21 mouse cellular contexts compared by ENCODE assay signal in genomic region chr13:100063936-100064335, GRCm38 (mm10). TPM values are rescaled to one million over a fixed set of nuclear protein-coding genes. Genes with fewer than 3 reads are reported as not detected.
A peak's percentile ranks its signal among the peaks of the same experiment; 100 is the strongest.
DNase-seq lines count a peak whose midpoint lies in the region; ATAC-seq and TF ChIP-seq lines count a peak whose summit lies in the region.
"Had no signal": no experiment of that assay in that cellular context is flagged by ENCODE, and none has a peak within 500 bp of the region (broad histone marks: within the 10 kb centered on the region; RNA-seq: fewer than 3 reads in every experiment).

No protein-coding gene starts in this region.

- no peaks in the 10 kb centered on the region for H3K4me1 ChIP-seq in heart, embryonic 16.5 days (ENCODE audit: control insufficient read depth, insufficient read depth, low read length)
- no peaks in the 10 kb centered on the region for H3K4me1 ChIP-seq in heart, adult 2 months (ENCODE audit: control insufficient read depth, insufficient read depth, low read length)
- no peaks in the 10 kb centered on the region for H3K4me1 ChIP-seq in lung, embryonic 16.5 days (replicated peaks; ENCODE audit: control insufficient read depth, insufficient read depth, low read length)
- no peaks in the 10 kb centered on the region for H3K4me1 ChIP-seq in lung, postnatal 0 days (ENCODE audit: insufficient read depth, low read depth, low read length)
- H3K4me1 ChIP-seq: embryonic facial prominence, embryonic 15.5 days; forebrain, embryonic 10.5 days; hindbrain, embryonic 13.5 days had no signal

- no peak overlapping the region for H3K9ac ChIP-seq in heart, embryonic 16.5 days (ENCODE audit: low read length)
- H3K9ac ChIP-seq in heart, adult 2 months (ENCODE audit: low read depth, low read length): no peak overlapping the region
- H3K9ac ChIP-seq in lung, embryonic 16.5 days (ENCODE audit: low read length): no peak overlapping the region
- H3K9ac ChIP-seq in lung, postnatal 0 days (replicated peaks; ENCODE audit: low read depth): no peak overlapping the region
- H3K9ac ChIP-seq: embryonic facial prominence, embryonic 15.5 days; hindbrain, embryonic 13.5 days had no signal

- no peaks in the 10 kb centered on the region for H3K27me3 ChIP-seq in heart, embryonic 16.5 days (ENCODE audit: control insufficient read depth, insufficient read depth, low read length)
- no peaks in the 10 kb centered on the region for H3K27me3 ChIP-seq in heart, adult 2 months (ENCODE audit: control insufficient read depth, insufficient read depth, low read length)
- no peaks in the 10 kb centered on the region for H3K27me3 ChIP-seq in lung, embryonic 16.5 days (ENCODE audit: control insufficient read depth, insufficient read depth, low read depth, low read length)
- no peaks in the 10 kb centered on the region for H3K27me3 ChIP-seq in lung, postnatal 0 days (replicated peaks; ENCODE audit: insufficient read depth, low read length)
- H3K27me3 ChIP-seq: embryonic facial prominence, embryonic 15.5 days; hindbrain, embryonic 13.5 days had no signal

- H3K4me3 ChIP-seq in heart, embryonic 16.5 days (ENCODE audit: low read length): no peak overlapping the region
- H3K4me3 ChIP-seq in heart, adult 2 months: no peak overlapping the region
- H3K4me3 ChIP-seq in lung, embryonic 16.5 days (ENCODE audit: low read length): no peak overlapping the region
- H3K4me3 ChIP-seq in lung, postnatal 0 days (ENCODE audit: low read depth, low read length): no peak overlapping the region
- H3K4me3 ChIP-seq: embryonic facial prominence, embryonic 15.5 days; erythroblast, embryonic 14.5 days; forebrain, embryonic 10.5 days; hindbrain, embryonic 13.5 days had no signal

- no peaks in the 10 kb centered on the region for H3K79me2 ChIP-seq in heart, adult 2 months (replicated peaks; ENCODE audit: control insufficient read depth, insufficient read depth, low read length)

- H3K27ac ChIP-seq in heart, embryonic 16.5 days (ENCODE audit: low read length): no peak overlapping the region
- H3K27ac ChIP-seq in heart, adult 2 months: no peak overlapping the region
- no peak overlapping the region for H3K27ac ChIP-seq in lung, embryonic 16.5 days (ENCODE audit: low read length)
- no peak overlapping the region for H3K27ac ChIP-seq in lung, postnatal 0 days (ENCODE audit: low read length)
- H3K27ac ChIP-seq: embryonic facial prominence, embryonic 15.5 days; forebrain, embryonic 10.5 days; hindbrain, embryonic 13.5 days; hindbrain, postnatal 0 days had no signal

- 60% methylated on average over 3 of the region's 3 CpGs for WGBS in heart, embryonic 16.5 days
- 78% methylated on average over 3 of the region's 3 CpGs for WGBS in heart, adult 2 months
- WGBS in lung, embryonic 16.5 days: 55% methylated on average over 3 of the region's 3 CpGs
- 66% methylated on average over 3 of the region's 3 CpGs for WGBS in lung, postnatal 0 days

- TF ChIP-seq EP300 in heart, adult 2 months (IDR thresholded peaks at IDR 0.05; ENCODE audit: insufficient read depth, low read depth, low read length): no peak
- 0 out of 2 replicates have a peak, but pooled peaks have one; percentile 9 for TF ChIP-seq EP300 in lung, postnatal 0 days (IDR thresholded peaks at IDR 0.05)

- no peak for TF ChIP-seq POLR2A in heart, adult 2 months (IDR thresholded peaks at IDR 0.05; ENCODE audit: insufficient read depth, low read depth, low read length)

- peak; percentile 32; the same call in 1 of the 2 replicates for ATAC-seq in heart, embryonic 16.5 days (replicated peaks; ENCODE audit: extremely low read depth, insufficient read depth, low FRiP score)
- ATAC-seq in lung, embryonic 16.5 days (ENCODE audit: low read depth): peak; percentile 64
- peak; percentile 64 for ATAC-seq in lung, postnatal 0 days
- ATAC-seq: forebrain, embryonic 14.5 days; hindbrain, postnatal 0 days had no signal

- no peak for DNase-seq in heart, adult 2 months
- peak; percentile 31 for DNase-seq in lung, postnatal 0 days (ENCODE audit: low spot score)
- peak; percentile 30 for DNase-seq in lung, postnatal 36 days
- no peak for DNase-seq in left cerebral cortex, adult 11 months (ENCODE audit: low spot score)
- DNase-seq in layer of hippocampus, postnatal 25 days (ENCODE audit: extremely low spot score in 1 of 2, low spot score in 1 of 2): no peak
- DNase-seq: adrenal gland, adult 8-10 months; adrenal gland, postnatal 36 days; cerebellum, adult 2 months; cerebellum, postnatal 14 days; embryo, embryonic 11 days; gastrocnemius, postnatal 36 days; heart, adult 18-20 months; heart, postnatal 10 days had no signal

- no peaks in the 10 kb centered on the region for H3K9me3 ChIP-seq in heart, embryonic 16.5 days (replicated peaks; ENCODE audit: control insufficient read depth, low read length)
- H3K9me3 ChIP-seq in lung, embryonic 16.5 days (ENCODE audit: control insufficient read depth, low read length): no peaks in the 10 kb centered on the region
- no peaks in the 10 kb centered on the region for H3K9me3 ChIP-seq in lung, postnatal 0 days (ENCODE audit: low read length)
- H3K9me3 ChIP-seq: embryonic facial prominence, embryonic 15.5 days; forebrain, embryonic 10.5 days; hindbrain, embryonic 13.5 days had no signal

- intact Hi-C loops in heart, adult 2 months (cut with DNase I): no loop called here

- H3K4me2 ChIP-seq in heart, embryonic 16.5 days (ENCODE audit: low read depth, low read length): no peak overlapping the region
- no peak overlapping the region for H3K4me2 ChIP-seq in lung, embryonic 16.5 days (ENCODE audit: low read depth, low read length)
- no peak overlapping the region for H3K4me2 ChIP-seq in lung, postnatal 0 days (replicated peaks; ENCODE audit: low read depth, low read length)
- H3K4me2 ChIP-seq: embryonic facial prominence, embryonic 15.5 days; hindbrain, embryonic 13.5 days had no signal

- peaks cover 48% of the 10 kb centered on the region for H3K36me3 ChIP-seq in heart, embryonic 16.5 days (ENCODE audit: control insufficient read depth, insufficient read depth)
- H3K36me3 ChIP-seq in heart, adult 2 months (ENCODE audit: control insufficient read depth, insufficient read depth, low read length): peaks cover 3% of the 10 kb centered on the region; the same call in 1 of the 2 replicates
- H3K36me3 ChIP-seq in lung, embryonic 16.5 days (ENCODE audit: control insufficient read depth, insufficient read depth, low read length): peaks cover 26% of the 10 kb centered on the region
- H3K36me3 ChIP-seq in lung, postnatal 0 days (ENCODE audit: insufficient read depth, low read length): peaks cover 54% of the 10 kb centered on the region

- no peak for TF ChIP-seq CTCF in heart, adult 2 months (IDR thresholded peaks at IDR 0.05)
- no peak for TF ChIP-seq CTCF in lung, postnatal 0 days (IDR thresholded peaks at IDR 0.05)

RNA-seq across cellular contexts. Expression of gene Bdp1, which starts 39.9 kb away (rescaled TPM):
- polyA plus RNA-seq in heart, embryonic 16.5 days (2015; fragmentation: Nextera tagmentation; extraction: Ambion mirVana): 19.8 and 22.3 TPM in 2 replicates
- 10 to 100 TPM; 25.6 to 27.1 TPM for total RNA-seq in heart, adult 2 months (2021)
- polyA plus RNA-seq in heart, adult 2 months (2012; rRNA removed): 1.4 and 5.0 TPM in 2 replicates
- polyA plus RNA-seq in lung, embryonic 16.5 days (2015; fragmentation: Nextera tagmentation; extraction: Ambion mirVana): 22.5 and 23.7 TPM in 2 replicates
- polyA plus RNA-seq in lung, postnatal 0 days (2015; fragmentation: Nextera tagmentation; extraction: Ambion mirVana): 22.5 and 30.7 TPM in 2 replicates
- 10 to 100 TPM; 33.9 to 43.3 TPM for total RNA-seq in layer of hippocampus, postnatal 25 days (2021)

RNA-seq across cellular contexts. Expression of gene Serf1, which starts 43.9 kb away (rescaled TPM):
- polyA plus RNA-seq in heart, embryonic 16.5 days (2015; fragmentation: Nextera tagmentation; extraction: Ambion mirVana): 84.2 and 107 TPM in 2 replicates
- total RNA-seq in heart, adult 2 months (2021): 1 to 10 TPM; 3.3 to 8.1 TPM
- 1.3 and 2.9 TPM in 2 replicates for polyA plus RNA-seq in heart, adult 2 months (2012; rRNA removed)
- 108 and 131 TPM in 2 replicates for polyA plus RNA-seq in lung, embryonic 16.5 days (2015; fragmentation: Nextera tagmentation; extraction: Ambion mirVana)
- polyA plus RNA-seq in lung, postnatal 0 days (2015; fragmentation: Nextera tagmentation; extraction: Ambion mirVana): 61.6 and 82.2 TPM in 2 replicates
- 10 to 100 TPM; 22.1 to 24.5 TPM for total RNA-seq in layer of hippocampus, postnatal 25 days (2021)

RNA-seq across cellular contexts. Expression of gene Mccc2, which starts 48.5 kb away (rescaled TPM):
- polyA plus RNA-seq in heart, embryonic 16.5 days (2015; fragmentation: Nextera tagmentation; extraction: Ambion mirVana): 33.4 and 36.3 TPM in 2 replicates
- 10 to 100 TPM; 77.9 to 95.3 TPM for total RNA-seq in heart, adult 2 months (2021)
- polyA plus RNA-seq in heart, adult 2 months (2012; rRNA removed): 32.6 and 45.9 TPM in 2 replicates
- 43.9 and 44.3 TPM in 2 replicates for polyA plus RNA-seq in lung, embryonic 16.5 days (2015; fragmentation: Nextera tagmentation; extraction: Ambion mirVana)
- 23.2 and 23.9 TPM in 2 replicates for polyA plus RNA-seq in lung, postnatal 0 days (2015; fragmentation: Nextera tagmentation; extraction: Ambion mirVana)
- 10 to 100 TPM; 27.3 to 34.0 TPM for total RNA-seq in layer of hippocampus, postnatal 25 days (2021)

Comparison
In these comparisons a context has a peak if more than half of its experiments do, and no peak if none do; other contexts are left out.
1. RNA of gene Serf1, which starts 43.9 kb away (polyA plus RNA-seq): 108 to 131 TPM in lung, embryonic 16.5 days, 84.2 to 107 TPM in heart, embryonic 16.5 days and 61.6 to 82.2 TPM in lung, postnatal 0 days; 1.3 to 2.9 TPM in heart, adult 2 months; every median in the first group is over 10 times any median in the second.
2. DNase-seq: peak in lung, postnatal 0 days (single experiment) and lung, postnatal 36 days (single experiment); none in heart, adult 2 months (0 of 2), left cerebral cortex, adult 11 months (single experiment) and layer of hippocampus, postnatal 25 days (0 of 2).
3. Peak in every context shown above with its lines, with median percentiles within 50 percentile points of each other: ATAC-seq.